Mouse (Mus musculus) midbrain, embryonic 15.5 days (tissue): ENCODE data around the gene Rev1. TPM values are rescaled to one million over a fixed set of nuclear protein-coding genes. Genes with fewer than 3 reads are reported as not detected.
"Not testable (repeated sequence)": the region's sequence is repeated elsewhere in the genome, so short reads cannot be mapped to it uniquely, and the experiment has no call there.

ENCODE experiments used
- ATAC-seq: fragments of 200-750 bp; cut with Nextera tagmentation; replicated peaks from 2 replicates; pipeline ENCODE4 v1.8.0; 2017; ENCODE audit warnings: moderate TSS enrichment
- H3K27ac ChIP-seq: fragments of 300-500 bp; sonication (generic); 2 replicates; pipeline ENCODE4 v1.5.1; 2015; ENCODE audit warnings: mild to moderate bottlenecking, inconsistent platforms
- H3K27me3 ChIP-seq: fragments of 300-500 bp; sonication (generic); replicated peaks from 2 replicates; pipeline ENCODE4 v1.6.1; 2015; ENCODE audit warnings: inconsistent platforms
- H3K36me3 ChIP-seq: fragments of 300-500 bp; sonication (generic); replicated peaks from 2 replicates; pipeline ENCODE4 v1.6.1; 2015; ENCODE audit warnings: inconsistent platforms
- H3K4me1 ChIP-seq: fragments of 300-500 bp; sonication (generic); 2 replicates; pipeline ENCODE4 v1.6.1; 2015; ENCODE audit warnings: inconsistent platforms
- H3K4me2 ChIP-seq: fragments of 300-500 bp; sonication (generic); 2 replicates; pipeline ENCODE4 v1.6.1; 2015; ENCODE audit warnings: inconsistent platforms, mild to moderate bottlenecking, moderate library complexity
- H3K4me3 ChIP-seq: fragments of 300-500 bp; sonication (generic); 2 replicates; pipeline ENCODE4 v1.5.1; 2015; ENCODE audit warnings: mild to moderate bottlenecking, inconsistent platforms
- H3K9ac ChIP-seq: fragments of 300-500 bp; sonication (generic); 2 replicates; pipeline ENCODE4 v1.6.1; 2015; ENCODE audit warnings: mild to moderate bottlenecking, inconsistent platforms
- H3K9me3 ChIP-seq: fragments of 300-500 bp; sonication (generic); 2 replicates; pipeline ENCODE4 v1.6.1; 2016; ENCODE audit warnings: inconsistent platforms
- WGBS: fragments of 180-500 bp; shearing (Covaris S2); methylation state at CpG from one replicate; pipeline ENCODE4 v1.1.7; 2015; ENCODE audit warnings: mixed read lengths; 5-methylcytosine and 5-hydroxymethylcytosine counted together
- polyA plus RNA-seq: library from polyadenylated mRNA; unstranded; fragments of >200 nt; fragmentation: Nextera tagmentation; extraction: Ambion mirVana; gene quantifications from 2 replicates; pipeline ENCODE4 v1.2.1, GENCODE M21; 2015

The Rev1 gene
- polyA plus RNA-seq, 1 experiment from 2014 or later, result 39.7 TPM

GRCm38 (mm10) chr1:38128919-38129436 lies 623 bp downstream of the Rev1 start:
- WGBS, result under 1% methylated on average over 35 of the region's 68 CpGs
- H3K4me1 ChIP-seq, result peaks cover 29% of the 10 kb centered on the region

GRCm38 (mm10) chr1:38127036-38127435 lies 2.6 kb downstream of the Rev1 start:
- no peak overlapping the region for H3K4me3 ChIP-seq
- H3K9me3 ChIP-seq, result no peaks in the 10 kb centered on the region
- no peak overlapping the region for H3K27ac ChIP-seq
- no peak overlapping the region for H3K4me2 ChIP-seq
- no peaks in the 10 kb centered on the region for H3K27me3 ChIP-seq
- H3K36me3 ChIP-seq, result no peaks in the 10 kb centered on the region
- no peak for ATAC-seq
- peaks cover 29% of the 10 kb centered on the region for H3K4me1 ChIP-seq
- H3K9ac ChIP-seq, result no peak overlapping the region

More at GRCm38 (mm10) chr1:38128919-38129436, 623 bp downstream of the Rev1 start:
- H3K9ac ChIP-seq, result peak overlapping the region; percentile 60
- peak overlapping the region; percentile 96 for H3K27ac ChIP-seq
- no peaks in the 10 kb centered on the region for H3K36me3 ChIP-seq
- H3K4me3 ChIP-seq, result peak overlapping the region; percentile 63
- H3K27me3 ChIP-seq, result no peaks in the 10 kb centered on the region
- ATAC-seq, result no peak; the same call in 1 of the 2 replicates
- H3K4me2 ChIP-seq, result peak overlapping the region; percentile 72
- no peaks in the 10 kb centered on the region for H3K9me3 ChIP-seq

- 86% methylated on average over 3 of the region's 3 CpGs for WGBS
- peaks cover 29% of the 10 kb centered on the region for H3K4me1 ChIP-seq
- H3K36me3 ChIP-seq, result no peaks in the 10 kb centered on the region
- ATAC-seq, result no peak
- no peak overlapping the region for H3K4me3 ChIP-seq
- H3K27me3 ChIP-seq, result no peaks in the 10 kb centered on the region
- H3K27ac ChIP-seq, result no peak overlapping the region
- H3K9me3 ChIP-seq, result no peaks in the 10 kb centered on the region
- no peak overlapping the region for H3K4me2 ChIP-seq
- H3K9ac ChIP-seq, result no peak overlapping the region
Measured at GRCm38 (mm10) chr1:38126426-38126825, 3.2 kb downstream of the Rev1 start.

GRCm38 (mm10) chr1:38124261-38124660 lies 5.3 kb downstream of the Rev1 start:
- Histone ChIP-seq H3K4me2 (no peak overlapping the region), H3K36me3 (no peaks in the 10 kb centered on the region), H3K4me3 (no peak overlapping the region), H3K27ac (no peak overlapping the region), H3K4me1 (peaks cover 20% of the 10 kb centered on the region), H3K9me3 (no peaks in the 10 kb centered on the region), H3K9ac (no peak overlapping the region), H3K27me3 (no peaks in the 10 kb centered on the region)
- no peak for ATAC-seq

- 83% methylated on average over 5 of the region's 5 CpGs for WGBS
- H3K4me1 ChIP-seq, result no peaks in the 10 kb centered on the region
- H3K27ac ChIP-seq, result no peak overlapping the region
- no peaks in the 10 kb centered on the region for H3K36me3 ChIP-seq
- no peak overlapping the region for H3K4me2 ChIP-seq
- H3K9ac ChIP-seq, result no peak overlapping the region
- H3K27me3 ChIP-seq, result no peaks in the 10 kb centered on the region
- H3K9me3 ChIP-seq, result no peaks in the 10 kb centered on the region
- no peak overlapping the region for H3K4me3 ChIP-seq
- ATAC-seq, result no peak
Measured at GRCm38 (mm10) chr1:38120877-38121276, 8.7 kb downstream of the Rev1 start.

- no peak for ATAC-seq
- H3K27ac ChIP-seq, result no peak overlapping the region
- WGBS, result 95% methylated on average over 2 of the region's 2 CpGs
- no peaks in the 10 kb centered on the region for H3K27me3 ChIP-seq
- no peak overlapping the region for H3K9ac ChIP-seq
- H3K4me2 ChIP-seq, result no peak overlapping the region
- no peaks in the 10 kb centered on the region for H3K9me3 ChIP-seq
- H3K4me3 ChIP-seq, result no peak overlapping the region
- H3K4me1 ChIP-seq, result no peaks in the 10 kb centered on the region
- no peaks in the 10 kb centered on the region for H3K36me3 ChIP-seq
Measured at GRCm38 (mm10) chr1:38118624-38119023, 11.0 kb downstream of the Rev1 start.

GRCm38 (mm10) chr1:38109786-38110185 lies 19.8 kb downstream of the Rev1 start:
- no peak for ATAC-seq
- H3K9me3 ChIP-seq, result no peaks in the 10 kb centered on the region; the same call in 1 of the 2 replicates
- no peak overlapping the region for H3K27ac ChIP-seq
- 0 out of 2 replicates have a peak, but pooled peaks cover 3% of the 10 kb centered on the region for H3K36me3 ChIP-seq
- H3K4me1 ChIP-seq, result no peaks in the 10 kb centered on the region
- WGBS, result 92% methylated on average over 7 of the region's 7 CpGs
- H3K4me3 ChIP-seq, result no peak overlapping the region
- no peaks in the 10 kb centered on the region for H3K27me3 ChIP-seq
- no peak overlapping the region for H3K9ac ChIP-seq
- H3K4me2 ChIP-seq, result no peak overlapping the region

GRCm38 (mm10) chr1:38103813-38104212 lies 25.8 kb downstream of the Rev1 start:
- Histone ChIP-seq H3K36me3 (0 out of 2 replicates have a peak, but pooled peaks cover 9% of the 10 kb centered on the region), H3K27me3 (no peaks in the 10 kb centered on the region), H3K27ac (no peak overlapping the region), H3K4me3 (no peak overlapping the region), H3K4me1 (no peaks in the 10 kb centered on the region), H3K9ac (no peak overlapping the region), H3K4me2 (no peak overlapping the region), H3K9me3 (no peaks in the 10 kb centered on the region)
- 74% methylated on average over 3 of the region's 3 CpGs for WGBS
- no peak for ATAC-seq

- H3K4me3 ChIP-seq, result no peak overlapping the region
- peaks cover 12% of the 10 kb centered on the region; the same call in 1 of the 2 replicates for H3K36me3 ChIP-seq
- no peak overlapping the region for H3K9ac ChIP-seq
- WGBS, result 92% methylated on average over 1 of the region's 1 CpGs
- no peaks in the 10 kb centered on the region for H3K4me1 ChIP-seq
- no peaks in the 10 kb centered on the region for H3K9me3 ChIP-seq
- no peaks in the 10 kb centered on the region for H3K27me3 ChIP-seq
- no peak for ATAC-seq
- no peak overlapping the region for H3K4me2 ChIP-seq
- no peak overlapping the region for H3K27ac ChIP-seq
Measured at GRCm38 (mm10) chr1:38103214-38103613, 26.4 kb downstream of the Rev1 start.

- H3K36me3 ChIP-seq, result peaks cover 15% of the 10 kb centered on the region
- no peak overlapping the region for H3K27ac ChIP-seq
- 77% methylated on average over 8 of the region's 8 CpGs for WGBS
Measured at GRCm38 (mm10) chr1:38081316-38081715, 48.3 kb downstream of the Rev1 start.

GRCm38 (mm10) chr1:38071326-38071725 lies 58.3 kb downstream of the Rev1 start:
- WGBS, result 90% methylated on average over 8 of the region's 8 CpGs
- Histone ChIP-seq H3K9me3 (no peaks in the 10 kb centered on the region), H3K36me3 (peaks cover 27% of the 10 kb centered on the region), H3K4me1 (no peaks in the 10 kb centered on the region), H3K4me3 (no peak overlapping the region), H3K9ac (no peak overlapping the region), H3K4me2 (no peak overlapping the region), H3K27me3 (no peaks in the 10 kb centered on the region), H3K27ac (no peak overlapping the region)
- ATAC-seq, result no peak

More at GRCm38 (mm10) chr1:38081316-38081715, 48.3 kb downstream of the Rev1 start:
- Histone ChIP-seq H3K4me1 (no peaks in the 10 kb centered on the region), H3K9ac (no peak overlapping the region), H3K27me3 (no peaks in the 10 kb centered on the region), H3K9me3 (no peaks in the 10 kb centered on the region), H3K4me2 (no peak overlapping the region), H3K4me3 (no peak overlapping the region)
- no peak for ATAC-seq

- H3K27me3 ChIP-seq, result no peaks in the 10 kb centered on the region
- no peaks in the 10 kb centered on the region for H3K9me3 ChIP-seq
- H3K4me2 ChIP-seq, result no peak overlapping the region
- 97% methylated on average over 10 of the region's 10 CpGs for WGBS
- no peak overlapping the region for H3K9ac ChIP-seq
- H3K36me3 ChIP-seq, result peaks cover 40% of the 10 kb centered on the region
- no peak overlapping the region for H3K4me3 ChIP-seq
- no peak overlapping the region for H3K27ac ChIP-seq
- ATAC-seq, result no peak
- H3K4me1 ChIP-seq, result no peaks in the 10 kb centered on the region
Measured at GRCm38 (mm10) chr1:38067276-38067675, 62.3 kb downstream of the Rev1 start.

- not testable (repeated sequence) for H3K27ac ChIP-seq, H3K9ac ChIP-seq, H3K4me3 ChIP-seq, H3K4me2 ChIP-seq, ATAC-seq, H3K4me1 ChIP-seq, H3K27me3 ChIP-seq, H3K9me3 ChIP-seq
- 90% methylated on average over 2 of the region's 2 CpGs for WGBS
- peaks cover 42% of the 10 kb centered on the region for H3K36me3 ChIP-seq
Measured at GRCm38 (mm10) chr1:38062156-38062555, 67.4 kb downstream of the Rev1 start.
